Mouse (Mus musculus): ENCODE results near the gene Krtap9-5.

Krtap9-5 gene

DNA sequence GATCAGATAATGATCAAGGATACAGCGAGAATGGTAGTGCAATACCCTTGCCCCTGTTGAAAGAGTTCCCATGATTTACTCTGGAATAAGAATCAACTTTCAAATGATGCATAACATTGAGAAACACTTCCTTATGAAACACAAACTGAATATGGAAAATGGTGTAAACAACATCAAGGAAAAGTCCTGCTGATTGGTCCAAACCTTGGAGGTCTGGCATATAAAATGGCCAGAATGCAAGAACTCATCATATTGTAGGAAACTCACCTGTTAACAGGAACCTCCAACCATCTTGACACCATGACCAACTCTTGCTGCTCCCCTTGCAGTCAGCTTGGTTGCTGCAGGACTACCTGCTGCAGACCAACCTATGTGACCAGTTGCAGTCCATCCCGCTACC, at the start of gene Krtap9-5:
Gene Krtap9-5 (plus strand): TSS at position 301 of the 400 bp plus-strand sequence.
- DNase-seq = no peak

DNA sequence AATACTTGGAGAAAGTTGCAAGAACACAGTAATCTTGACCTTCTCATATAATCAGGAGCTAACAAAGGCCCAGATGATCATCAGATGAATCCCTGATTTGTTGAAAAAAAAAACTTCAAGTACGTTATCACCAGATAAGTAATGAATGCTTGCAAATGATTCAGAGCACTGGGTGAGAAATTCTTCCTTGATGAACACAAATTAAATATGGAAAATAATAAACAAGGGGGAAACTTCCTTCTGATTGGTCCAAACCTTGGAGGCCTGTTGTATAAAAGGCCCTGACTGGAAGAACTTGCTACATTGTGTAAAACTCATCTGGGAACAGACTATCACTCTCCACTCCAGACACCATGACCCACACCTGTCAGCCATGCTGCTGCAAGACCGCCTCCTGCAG, 40.7 kb upstream of the Krtap9-5 start, which contains the start of gene Krtap31-1:
Gene Krtap31-1 (plus strand): TSS at position 301 of the 400 bp plus-strand sequence.
- no peak for DNase-seq

DNA sequence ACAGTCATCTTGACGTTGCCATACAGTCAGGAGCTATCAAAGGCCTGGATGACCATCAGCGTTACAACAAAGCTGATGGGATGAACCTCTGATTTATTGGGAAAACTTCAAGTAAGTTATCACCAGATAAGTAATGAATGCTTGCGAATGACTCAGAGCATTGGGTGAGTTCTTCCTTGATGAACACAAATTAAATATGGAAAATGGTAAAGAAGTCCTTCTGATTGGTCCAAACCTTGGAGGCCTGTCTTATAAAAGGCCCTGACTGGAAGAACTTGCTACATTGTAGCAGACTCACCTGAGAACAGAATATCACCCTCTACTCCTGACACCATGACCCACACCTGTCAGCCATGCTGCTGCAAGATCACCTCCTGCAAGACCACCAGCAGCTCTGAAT, 33.8 kb upstream of the Krtap9-5 start, which contains the start of gene Gm11565:
Gene Gm11565 (plus strand): TSS at position 301 of the 400 bp plus-strand sequence.
- DNase-seq = no peak

DNA sequence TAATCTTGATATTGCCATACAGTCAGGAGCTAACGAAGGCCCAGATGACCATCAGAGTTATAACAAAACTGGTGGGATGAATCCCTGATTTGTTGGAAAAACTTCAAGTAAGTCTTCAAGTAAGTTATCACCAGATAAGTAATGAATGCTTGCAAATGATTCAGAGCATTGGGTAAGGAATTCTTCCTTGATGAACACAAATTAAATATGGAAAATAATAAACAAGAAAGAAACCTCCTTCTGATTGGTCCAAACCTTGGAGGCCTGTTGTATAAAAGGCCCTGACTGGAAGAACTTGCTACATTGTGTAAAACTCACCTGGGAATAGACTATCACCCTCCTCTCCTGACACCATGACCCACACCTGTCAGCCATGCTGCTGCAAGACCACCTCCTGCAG, 12.3 kb upstream of the Krtap9-5 start, which contains the start of gene Krtap31-2:
Gene Krtap31-2 (plus strand): TSS at position 301 of the 400 bp plus-strand sequence.
- no peak for DNase-seq

DNA sequence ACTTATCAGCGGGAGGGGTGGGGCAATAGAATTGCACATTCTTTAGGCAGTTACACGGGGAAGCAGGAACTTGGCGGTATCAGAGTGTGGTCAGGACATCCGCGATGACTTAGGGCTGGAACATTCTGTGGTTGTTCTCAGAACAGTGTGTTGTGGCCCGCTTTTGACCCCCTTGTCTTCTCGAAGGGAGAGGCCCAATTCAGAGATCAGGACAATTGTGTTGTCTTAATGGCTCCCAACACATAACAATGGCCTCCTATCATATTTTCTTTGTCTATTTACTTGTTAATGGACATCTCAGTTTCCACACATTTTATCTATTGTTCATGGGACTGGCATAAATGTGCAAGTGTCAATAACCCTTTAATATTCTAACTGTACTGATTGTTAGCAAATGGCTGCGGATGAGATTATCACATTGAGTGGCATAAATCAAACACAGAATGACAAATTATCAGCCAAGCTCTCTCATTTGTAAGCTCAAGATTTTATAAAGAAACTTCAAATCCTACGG, 10.5 kb upstream of the Krtap9-5 start:
- no peak for DNase-seq

DNA sequence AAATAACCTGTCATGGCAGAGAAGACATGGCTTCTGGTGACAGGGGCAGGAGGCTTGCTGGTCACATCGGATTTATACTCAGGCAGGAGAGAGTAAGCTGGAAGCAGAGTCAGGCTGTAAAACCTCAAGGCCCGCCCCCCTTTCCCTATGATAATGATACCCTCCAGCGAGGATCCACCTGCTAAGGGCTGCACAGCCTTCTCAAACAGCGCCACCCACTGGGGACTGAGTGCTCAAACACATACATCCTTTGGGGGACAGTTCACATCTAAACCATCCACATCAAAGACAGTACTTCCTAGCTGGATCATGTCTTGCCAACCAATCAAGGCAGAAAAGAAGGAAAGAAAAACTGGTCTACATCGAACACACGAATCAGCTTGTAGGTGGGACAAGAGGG, 15.9 kb downstream of the Krtap9-5 start:
- DNase-seq = no peak

DNA sequence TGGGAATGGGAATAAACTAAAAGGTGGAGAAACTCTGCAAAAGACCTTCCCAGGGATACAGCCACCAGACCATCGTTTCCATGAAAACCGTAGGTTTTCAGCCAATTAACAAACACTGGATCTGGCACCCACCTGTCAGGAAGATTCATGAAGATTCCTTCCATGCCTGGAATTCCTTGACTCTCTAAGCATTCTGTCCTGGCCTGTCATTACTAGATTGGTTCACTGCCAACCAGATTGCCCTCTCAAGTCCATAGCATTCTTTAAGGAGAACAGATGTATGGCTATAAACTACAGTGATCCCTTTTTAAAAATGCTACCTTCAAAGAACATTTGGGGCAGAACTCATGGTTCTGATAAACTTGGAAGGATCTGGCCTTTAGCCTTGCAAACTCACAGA, 17.7 kb downstream of the Krtap9-5 start:
- DNase-seq = no peak

DNA sequence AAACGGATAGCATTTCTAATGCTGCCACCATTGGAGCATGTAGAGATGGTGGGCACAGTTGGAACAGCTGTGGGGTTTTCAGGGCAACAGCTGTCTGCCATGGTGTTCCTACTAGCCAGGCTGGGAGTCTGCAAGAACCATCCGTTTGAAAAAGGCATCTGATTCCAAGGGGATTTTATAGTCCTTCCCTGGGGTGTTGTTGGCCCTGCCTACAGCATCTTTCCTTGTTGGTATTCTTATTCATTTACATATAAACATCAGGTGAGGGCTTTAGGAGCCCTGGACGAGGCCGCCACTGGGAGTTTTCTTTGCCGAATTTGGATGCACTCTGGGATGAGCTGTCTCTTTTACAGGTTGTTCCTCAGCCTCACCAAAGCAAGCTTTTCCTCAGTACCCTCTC, 30.7 kb downstream of the Krtap9-5 start, which contains the start of gene Krtap29-1:
Gene Krtap29-1 (minus strand): TSS at position 101 of the 400 bp plus-strand sequence.
- DNase-seq = no peak

DNA sequence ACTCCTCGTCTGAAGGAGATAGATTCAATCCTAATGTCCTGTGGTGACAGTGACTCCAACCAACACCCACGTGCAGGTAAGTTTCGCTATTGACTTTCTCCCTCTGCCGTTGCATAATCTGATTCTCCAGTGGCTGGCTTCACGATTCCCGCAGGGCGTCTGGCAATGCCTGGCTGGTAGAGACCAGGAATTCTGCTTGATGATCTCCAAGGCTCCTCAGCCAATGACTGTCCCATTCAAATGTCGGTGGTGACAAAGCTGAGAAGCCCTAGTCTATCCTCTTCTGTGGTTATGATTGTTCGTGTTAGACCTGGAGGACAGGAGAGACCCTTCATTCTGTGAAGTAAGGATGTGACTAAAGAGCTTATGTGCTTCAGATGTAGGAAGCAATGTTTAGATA, 34.5 kb downstream of the Krtap9-5 start:
- DNase-seq = no peak

DNA sequence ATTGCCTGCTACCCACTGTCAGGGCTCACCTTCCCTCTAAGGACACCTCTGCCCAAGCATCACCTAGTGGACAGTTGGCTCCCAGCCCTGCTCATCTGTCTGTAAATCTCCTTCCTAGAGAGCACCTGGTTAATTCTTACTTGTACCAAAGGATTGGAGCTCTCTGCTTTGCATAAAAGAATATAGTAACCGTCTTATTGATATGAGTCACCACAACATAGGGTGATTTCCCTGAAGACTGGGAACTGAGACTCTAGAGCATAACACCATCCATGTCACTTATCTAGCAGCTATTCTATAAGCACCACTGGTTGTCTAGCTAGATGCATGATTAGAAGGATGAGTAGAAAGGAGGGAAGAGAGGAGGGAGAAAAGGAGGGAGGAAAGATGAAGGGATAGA, 35.2 kb downstream of the Krtap9-5 start:
- no peak for DNase-seq

DNA sequence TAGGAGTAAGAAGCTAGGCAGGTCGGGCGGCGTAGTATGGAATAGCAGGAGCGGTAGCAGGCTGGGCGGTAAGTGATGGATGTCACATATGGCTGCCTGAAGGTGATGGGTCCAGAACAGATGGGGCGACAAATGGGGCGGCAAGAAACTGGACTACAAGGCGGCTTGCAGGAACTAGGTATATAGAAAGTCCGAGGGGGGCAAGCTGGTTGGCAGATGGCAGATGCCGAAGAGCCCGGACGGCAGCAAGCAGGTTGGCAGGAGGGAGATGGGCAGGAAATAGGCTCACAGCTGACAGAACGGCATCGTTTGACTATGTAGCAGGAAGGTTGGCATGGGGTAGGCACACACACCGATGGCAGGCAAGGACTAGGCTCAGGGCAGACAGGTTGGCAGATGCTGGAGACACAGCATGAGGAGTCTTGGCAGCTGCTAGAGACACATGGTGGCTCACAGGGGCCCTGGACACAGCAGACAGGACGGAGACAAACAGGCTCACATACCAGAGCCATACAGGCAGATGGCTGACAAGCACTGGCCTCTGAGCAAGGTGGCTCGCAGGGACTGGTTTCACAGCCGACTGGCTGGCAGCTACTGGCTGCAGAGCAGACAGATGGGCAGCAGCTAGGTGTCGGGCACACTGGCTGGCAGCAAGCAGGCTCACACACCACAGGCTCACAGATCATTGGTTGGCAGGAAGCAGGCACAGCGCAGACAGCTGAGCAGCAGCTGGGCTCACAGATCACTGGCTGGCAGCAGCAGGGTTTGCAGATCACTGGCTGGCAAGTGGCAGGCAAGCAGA, 37.2 kb downstream of the Krtap9-5 start:
- DNase-seq = peak; percentile 96

DNA sequence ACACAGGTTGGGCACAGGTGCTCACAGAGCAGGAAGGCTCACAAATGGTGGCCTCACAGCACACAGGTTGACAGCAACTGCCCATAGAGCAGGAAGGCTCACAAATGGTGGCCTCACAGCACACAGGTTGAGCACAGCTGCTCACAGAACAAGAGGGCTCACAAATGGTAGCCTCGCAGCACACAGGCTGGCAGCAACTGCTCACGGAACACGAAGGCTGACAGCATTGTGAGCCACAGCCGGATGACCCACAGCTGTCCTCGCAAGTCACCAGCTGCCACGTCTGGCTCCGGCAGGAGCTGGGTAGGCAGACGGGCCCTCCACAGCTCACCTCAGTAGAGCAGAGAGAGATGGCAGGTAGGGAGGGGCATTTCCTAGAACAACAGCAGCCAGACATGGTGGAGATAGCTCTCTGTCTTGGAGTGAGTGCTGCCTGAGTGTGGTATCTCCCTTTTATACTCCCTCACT, 37.9 kb downstream of the Krtap9-5 start, which contains the start of gene Krtap16-1:
Gene Krtap16-1 (minus strand): TSS at position 418 of the 468 bp plus-strand sequence.
- DNase-seq = no peak

DNA sequence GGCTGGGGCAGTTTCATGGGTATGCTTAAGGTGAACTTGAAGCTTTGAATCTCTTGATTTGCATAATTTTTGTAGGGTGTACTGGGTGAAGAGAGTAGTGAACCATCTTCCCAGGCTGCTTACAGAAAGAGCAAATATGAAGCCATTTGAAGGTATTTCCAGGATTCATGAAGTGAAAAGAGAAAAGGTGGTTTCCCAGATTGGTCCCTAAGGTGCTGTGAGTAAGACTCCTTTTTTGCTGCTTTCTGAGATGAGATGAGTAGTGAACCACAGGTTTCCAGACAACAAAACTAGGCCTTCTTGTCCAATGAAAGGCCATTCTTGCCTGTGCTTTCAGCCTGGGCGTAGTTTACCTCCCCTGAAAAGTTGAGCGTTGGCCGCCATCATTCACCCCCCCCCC, 40.3 kb downstream of the Krtap9-5 start:
- DNase-seq = no peak

DNA sequence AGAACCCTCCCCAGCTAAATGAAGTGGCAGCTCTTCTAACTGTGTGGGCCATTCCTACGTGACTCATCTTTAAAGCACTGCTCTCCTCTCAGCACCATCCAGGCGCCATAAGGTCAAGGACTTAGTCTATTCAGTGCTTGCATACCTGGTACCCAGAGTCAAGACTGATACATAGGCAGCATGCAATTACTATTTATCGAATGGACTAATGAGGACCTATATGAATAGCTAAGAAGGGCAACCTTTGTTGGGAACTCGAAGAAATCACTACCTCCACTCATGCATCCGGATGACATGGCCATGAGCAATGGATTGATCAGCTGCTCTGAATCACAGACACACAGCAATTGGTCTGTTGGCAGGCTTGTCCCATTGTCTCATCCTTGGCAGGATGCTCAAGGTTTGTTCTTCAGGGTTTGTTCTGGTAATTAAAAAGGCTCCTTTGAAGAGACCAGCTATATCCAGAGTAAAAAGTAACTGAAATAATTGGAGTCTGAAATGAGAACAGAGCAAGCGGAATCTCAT, 41.7 kb downstream of the Krtap9-5 start:
- no peak for DNase-seq

DNA sequence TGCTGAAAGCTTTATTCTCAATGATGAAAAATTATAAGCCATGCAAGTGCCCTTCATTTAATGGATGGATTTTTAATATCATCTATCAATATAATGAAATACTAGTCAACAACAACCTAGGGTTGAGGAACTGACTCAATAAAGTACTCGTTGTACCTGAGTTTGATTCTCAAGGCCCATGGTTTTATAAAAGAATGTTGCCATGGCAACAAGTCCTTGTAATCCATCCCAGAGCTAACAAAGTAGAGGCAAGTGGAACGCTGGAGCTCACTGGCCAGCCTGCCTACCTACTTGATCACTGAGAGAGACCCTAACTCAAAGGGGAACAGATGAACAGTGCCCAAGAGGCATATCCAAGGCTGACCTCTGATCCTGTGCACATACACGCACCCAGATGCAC, 42.3 kb downstream of the Krtap9-5 start:
- no peak for DNase-seq

DNA sequence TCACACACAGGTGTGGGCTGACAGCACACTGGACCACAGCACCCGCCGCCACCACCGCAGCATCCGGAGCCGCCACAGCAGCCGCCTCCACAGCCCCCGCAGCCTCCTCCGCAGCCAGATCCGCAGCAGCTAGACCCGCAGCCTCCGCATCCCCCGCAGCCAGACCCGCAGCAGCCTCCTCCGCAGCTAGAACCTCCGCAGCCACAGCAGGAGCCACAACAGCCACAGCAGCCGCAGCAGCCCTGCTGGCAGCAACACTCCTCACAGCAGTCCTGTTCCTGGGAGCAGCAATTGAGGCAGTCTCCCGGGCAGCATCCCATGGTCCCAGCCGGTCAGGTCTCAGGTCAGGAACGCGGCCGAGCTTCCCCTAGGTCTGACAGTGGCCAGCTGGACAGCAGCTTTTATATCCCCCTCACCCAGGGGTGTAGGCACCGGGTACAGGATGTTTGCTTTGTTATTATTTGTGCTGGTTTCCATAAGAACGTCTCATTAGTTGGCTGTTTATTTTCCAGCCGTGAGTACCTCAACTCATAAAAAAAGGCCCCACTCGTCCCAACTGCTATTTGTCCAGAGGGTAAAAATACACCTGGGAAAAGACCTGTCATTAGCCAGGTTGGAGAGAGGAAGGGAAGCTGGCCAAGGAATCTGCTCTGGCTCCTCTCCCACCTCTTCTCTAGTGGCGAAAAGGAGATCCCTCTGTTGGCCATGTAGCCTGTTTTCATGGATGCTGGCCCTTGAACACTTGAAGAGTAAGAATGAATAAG, 45.5 kb downstream of the Krtap9-5 start, which contains the start of gene Krtap17-1:
Gene Krtap17-1 (minus strand): TSS at position 375 of the 764 bp plus-strand sequence.
- DNase-seq = no peak

DNA sequence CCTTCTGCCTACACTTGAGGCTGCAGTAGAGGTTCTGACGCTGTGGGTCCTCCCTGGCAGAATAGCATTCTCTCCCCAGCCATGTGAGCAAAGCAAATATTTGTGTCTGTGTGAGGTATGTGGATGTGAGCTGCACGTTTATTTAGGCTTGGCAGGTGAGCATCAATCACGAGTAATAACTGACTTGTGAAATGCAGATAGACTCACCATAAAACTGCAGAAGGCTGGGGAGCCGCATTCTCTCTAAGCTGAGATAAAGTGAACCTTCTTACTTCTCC, 46.0 kb downstream of the Krtap9-5 start:
- DNase-seq = no peak

DNA sequence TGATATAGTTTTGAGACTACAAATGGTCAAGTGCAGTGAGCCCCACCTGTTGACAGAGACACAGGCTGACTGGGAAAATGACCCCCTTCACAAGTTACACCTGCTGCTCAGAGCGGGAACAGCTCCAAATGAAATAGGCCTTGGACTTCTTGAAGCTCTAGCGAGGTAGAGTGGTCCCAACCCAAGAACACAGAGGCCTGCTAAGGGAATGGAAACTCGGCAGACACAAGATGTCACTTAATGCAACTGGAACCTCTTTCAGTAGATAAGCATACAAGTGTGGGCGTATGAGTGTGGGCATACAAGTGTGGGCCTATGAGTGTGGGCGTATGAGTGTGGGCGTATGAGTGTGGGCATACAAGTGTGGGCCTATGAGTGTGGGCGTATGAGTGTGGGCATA, 50.8 kb downstream of the Krtap9-5 start:
- DNase-seq = no peak

All from cerebellum, adult 11-12 months (tissue).